Comparison of ENCODE assay signal across 14 mouse cellular contexts in genomic region chr13:52618592-52618991, GRCm38 (mm10).
"Had no signal": no experiment of that assay in that cellular context is flagged by ENCODE, and none has a peak within 500 bp of the region (broad histone marks: within the 10 kb centered on the region; RNA-seq: fewer than 3 reads in every experiment).

No protein-coding gene starts in this region.

- H3K4me1 ChIP-seq: limb, embryonic 12.5 days; midbrain, embryonic 15.5 days; neural tube, embryonic 12.5 days had no signal

- H3K27me3 ChIP-seq: limb, embryonic 12.5 days; liver, embryonic 13.5 days; lung, embryonic 15.5 days; midbrain, embryonic 15.5 days; neural tube, embryonic 12.5 days had no signal

- ATAC-seq: intestine, postnatal 0 days; liver, postnatal 0 days; midbrain, embryonic 15.5 days had no signal

- H3K27ac ChIP-seq: kidney, postnatal 0 days; limb, embryonic 12.5 days; liver, embryonic 13.5 days; lung, embryonic 15.5 days; midbrain, embryonic 15.5 days; neural tube, embryonic 12.5 days had no signal

- DNase-seq: kidney, adult 8-10 months; kidney, postnatal 36 days; layer of hippocampus, adult 9-11 months; liver; liver, embryonic 13.5 days; liver, postnatal 0 days; retina, postnatal 1 day; thymus, postnatal 36 days had no signal

- H3K4me3 ChIP-seq: limb, embryonic 12.5 days; liver, embryonic 13.5 days; lung, embryonic 15.5 days; midbrain, embryonic 15.5 days; neural tube, embryonic 12.5 days had no signal

- H3K36me3 ChIP-seq: limb, embryonic 12.5 days; liver, embryonic 13.5 days; lung, embryonic 15.5 days; midbrain, embryonic 15.5 days; neural tube, embryonic 12.5 days had no signal

- H3K9me3 ChIP-seq: limb, embryonic 12.5 days; liver, embryonic 13.5 days; lung, embryonic 15.5 days; midbrain, embryonic 15.5 days; neural tube, embryonic 12.5 days had no signal
